8 mouse cellular contexts compared by ENCODE assay signal in the genomic region with DNA sequence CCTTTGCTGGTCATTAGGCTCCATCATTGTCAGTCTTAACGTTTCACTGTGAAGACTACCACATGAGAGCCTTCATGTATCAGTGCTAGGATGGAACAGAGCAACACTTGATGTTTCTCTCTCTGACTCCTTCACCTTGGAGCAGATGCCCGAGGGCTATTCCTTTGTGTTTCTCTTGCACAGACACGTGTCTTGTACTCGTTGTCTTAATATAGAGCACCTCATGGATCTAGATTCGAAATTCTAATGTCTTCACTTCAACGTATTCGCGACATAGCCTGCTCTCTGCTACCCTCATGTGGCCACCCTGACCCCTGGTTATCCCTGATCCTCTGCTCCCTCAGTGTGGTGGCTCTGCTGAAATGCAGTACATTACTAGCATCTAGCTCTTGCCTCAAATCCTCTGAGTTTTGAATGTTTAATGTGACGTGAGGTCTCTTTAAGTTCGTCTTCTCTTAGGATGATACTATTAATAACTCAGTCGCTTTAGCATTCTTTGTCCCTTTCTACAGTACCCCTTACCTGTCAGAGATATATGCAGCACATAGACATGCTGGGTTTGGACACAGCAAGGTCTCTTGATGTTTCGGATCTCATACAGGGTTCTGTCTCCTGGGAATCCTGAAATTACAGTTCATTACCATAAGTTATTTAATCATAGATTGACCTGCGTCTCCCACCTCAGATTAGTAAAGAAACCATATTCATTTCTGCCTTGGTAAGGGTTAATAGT. TPM values are rescaled to one million over a fixed set of nuclear protein-coding genes. Genes with fewer than 3 reads are reported as not detected.
DNase-seq lines count a peak whose midpoint lies in the region; ATAC-seq and TF ChIP-seq lines count a peak whose summit lies in the region.

No protein-coding gene starts in this region.

- no peaks in the 10 kb centered on the region for H3K4me1 ChIP-seq in forebrain, postnatal 0 days (ENCODE audit: insufficient read depth)
- H3K4me1 ChIP-seq in hindbrain, embryonic 16.5 days (ENCODE audit: control insufficient read depth, insufficient read depth, low read depth, low read length) = no peaks in the 10 kb centered on the region; the same call in 1 of the 2 replicates
- H3K4me1 ChIP-seq in midbrain, embryonic 12.5 days = no peaks in the 10 kb centered on the region
- no peaks in the 10 kb centered on the region for H3K4me1 ChIP-seq in small intestine, adult 2 months (ENCODE audit: control insufficient read depth, insufficient read depth, insufficient read length, low read length)

- no peak overlapping the region for H3K9ac ChIP-seq in forebrain, postnatal 0 days
- H3K9ac ChIP-seq in hindbrain, embryonic 16.5 days (ENCODE audit: low read depth, low read length) = no peak overlapping the region
- H3K9ac ChIP-seq in midbrain, embryonic 12.5 days (replicated peaks) = no peak overlapping the region

- no peak overlapping the region for H3K27ac ChIP-seq in forebrain, postnatal 0 days (ENCODE audit: low read depth, low read length)
- H3K27ac ChIP-seq in hindbrain, embryonic 16.5 days (ENCODE audit: low read depth, low read length) = no peak overlapping the region
- H3K27ac ChIP-seq in midbrain, embryonic 12.5 days (replicated peaks) = no peak overlapping the region
- no peak overlapping the region for H3K27ac ChIP-seq in small intestine, adult 2 months (ENCODE audit: insufficient read depth, low read depth, low read length)

- DNase-seq in ovary, postnatal 10 days (ENCODE audit: low spot score) = peak; percentile 4
- no peak for DNase-seq in ovary, adult 18-20 months (ENCODE audit: low spot score)
- DNase-seq in cerebellum, adult 18-20 months = peak; percentile 88 to 90
- peak; percentile 89 for DNase-seq in forebrain, postnatal 0 days
- peak; percentile 82 to 85 for DNase-seq in left cerebral cortex, postnatal 14 days (ENCODE audit: low spot score in 2 of 2)

- no peak overlapping the region for H3K4me2 ChIP-seq in forebrain, postnatal 0 days (ENCODE audit: low read depth)
- H3K4me2 ChIP-seq in hindbrain, embryonic 16.5 days (ENCODE audit: low read length) = peak overlapping the region; percentile 35
- no peak overlapping the region; the same call in 1 of the 2 replicates for H3K4me2 ChIP-seq in midbrain, embryonic 12.5 days (replicated peaks)

- intact Hi-C loops in left cerebral cortex, postnatal 14 days (cut with DNase I) = loop anchor here (5.0 kb wide), 3 partner anchors 40 to 740 kb away; no protein-coding TSS in a partner anchor

- H3K27me3 ChIP-seq in forebrain, postnatal 0 days (ENCODE audit: insufficient read depth, low read length) = no peaks in the 10 kb centered on the region
- no peaks in the 10 kb centered on the region for H3K27me3 ChIP-seq in hindbrain, embryonic 16.5 days (replicated peaks; ENCODE audit: control insufficient read depth, insufficient read depth, low read length)
- H3K27me3 ChIP-seq in midbrain, embryonic 12.5 days = no peaks in the 10 kb centered on the region
- H3K27me3 ChIP-seq in small intestine, adult 2 months (ENCODE audit: control insufficient read depth, insufficient read depth, low read length) = no peaks in the 10 kb centered on the region

- H3K9me3 ChIP-seq in forebrain, postnatal 0 days (ENCODE audit: low read length) = no peaks in the 10 kb centered on the region
- H3K9me3 ChIP-seq in hindbrain, embryonic 16.5 days (ENCODE audit: control insufficient read depth, low read length) = no peaks in the 10 kb centered on the region
- no peaks in the 10 kb centered on the region for H3K9me3 ChIP-seq in midbrain, embryonic 12.5 days

- 29% methylated on average over 13 of the region's 13 CpGs for WGBS in forebrain, postnatal 0 days
- 31% methylated on average over 13 of the region's 13 CpGs for WGBS in hindbrain, embryonic 16.5 days
- 41% methylated on average over 13 of the region's 13 CpGs for WGBS in midbrain, embryonic 12.5 days
- WGBS in small intestine, adult 2 months = 30% methylated on average over 13 of the region's 13 CpGs

- TF ChIP-seq CTCF in forebrain, postnatal 0 days (IDR thresholded peaks at IDR 0.05; ENCODE audit: low read depth) = peak; percentile 99
- TF ChIP-seq CTCF in small intestine, adult 2 months (IDR thresholded peaks at IDR 0.05; ENCODE audit: extremely low read depth, insufficient read length, insufficient replicate concordance, low read depth, low read length) = peak; percentile 50; the same call in 1 of the 2 replicates

- no peak overlapping the region for H3K4me3 ChIP-seq in forebrain, postnatal 0 days (ENCODE audit: low read depth, low read length)
- H3K4me3 ChIP-seq in hindbrain, embryonic 16.5 days (ENCODE audit: low read length) = no peak overlapping the region
- no peak overlapping the region for H3K4me3 ChIP-seq in midbrain, embryonic 12.5 days
- no peak overlapping the region for H3K4me3 ChIP-seq in small intestine, adult 2 months (ENCODE audit: low read depth, low read length)

- no peaks in the 10 kb centered on the region for H3K36me3 ChIP-seq in forebrain, postnatal 0 days (ENCODE audit: insufficient read depth)
- no peaks in the 10 kb centered on the region for H3K36me3 ChIP-seq in hindbrain, embryonic 16.5 days (ENCODE audit: control insufficient read depth, insufficient read depth, low read length)
- H3K36me3 ChIP-seq in midbrain, embryonic 12.5 days = no peaks in the 10 kb centered on the region
- H3K36me3 ChIP-seq in small intestine, adult 2 months (ENCODE audit: control insufficient read depth, insufficient read depth, low read length) = no peaks in the 10 kb centered on the region

- no peak for TF ChIP-seq POLR2A in small intestine, adult 2 months (IDR thresholded peaks at IDR 0.05; ENCODE audit: low read depth, low read length)

- peak; percentile 97 for ATAC-seq in forebrain, postnatal 0 days
- ATAC-seq in hindbrain, embryonic 16.5 days = peak; percentile 93
- peak; percentile 78 for ATAC-seq in midbrain, embryonic 12.5 days (ENCODE audit: low FRiP score, low read depth)

RNA-seq across cellular contexts. Expression of gene Cadm3, which starts 10.1 kb away (rescaled TPM):
- 278 and 354 TPM in 2 replicates for total RNA-seq in forebrain, postnatal 0 days (2014; rRNA removed)
- 25.6 and 41.0 TPM in 2 replicates for polyA plus RNA-seq in forebrain, postnatal 0 days (2015; fragmentation: Nextera tagmentation; extraction: Ambion mirVana)
- polyA plus RNA-seq in hindbrain, embryonic 16.5 days (2015; fragmentation: Nextera tagmentation; extraction: Ambion mirVana) = 64.9 and 70.2 TPM in 2 replicates
- 100 to 1,000 TPM; 482 to 514 TPM for total RNA-seq in left cerebral cortex, postnatal 14 days (2021)
- 21.6 and 22.8 TPM in 2 replicates for polyA plus RNA-seq in midbrain, embryonic 12.5 days (2016; fragmentation: Nextera tagmentation; extraction: Ambion mirVana)
- polyA plus RNA-seq in small intestine, adult 2 months (2012; rRNA removed) = 3.8 and 4.9 TPM in 2 replicates

RNA-seq across cellular contexts. Expression of gene Aim2, which starts 26.9 kb away (rescaled TPM):
- total RNA-seq in forebrain, postnatal 0 days (2014; rRNA removed) = 2.3 and 4.5 TPM in 2 replicates
- polyA plus RNA-seq in forebrain, postnatal 0 days (2015; fragmentation: Nextera tagmentation; extraction: Ambion mirVana) = 1.1 and 1.8 TPM in 2 replicates
- 0.99 and 1.6 TPM in 2 replicates for polyA plus RNA-seq in hindbrain, embryonic 16.5 days (2015; fragmentation: Nextera tagmentation; extraction: Ambion mirVana)
- total RNA-seq in left cerebral cortex, postnatal 14 days (2021) = 1 to 10 TPM; 2.4 to 2.7 TPM
- polyA plus RNA-seq in midbrain, embryonic 12.5 days (2016; fragmentation: Nextera tagmentation; extraction: Ambion mirVana) = 6.4 and 7.0 TPM in 2 replicates
- polyA plus RNA-seq in small intestine, adult 2 months (2012; rRNA removed) = 1.4 and 1.5 TPM in 2 replicates

RNA-seq across cellular contexts. Expression of gene Ackr1, which starts 44.0 kb away (rescaled TPM):
- total RNA-seq in forebrain, postnatal 0 days (2014; rRNA removed) = 29.0 and 32.8 TPM in 2 replicates
- polyA plus RNA-seq in forebrain, postnatal 0 days (2015; fragmentation: Nextera tagmentation; extraction: Ambion mirVana) = 11.5 and 14.0 TPM in 2 replicates
- 17.5 and 20.4 TPM in 2 replicates for polyA plus RNA-seq in hindbrain, embryonic 16.5 days (2015; fragmentation: Nextera tagmentation; extraction: Ambion mirVana)
- total RNA-seq in left cerebral cortex, postnatal 14 days (2021) = 100 to 1,000 TPM; 116 to 127 TPM
- 7.1 and 7.3 TPM in 2 replicates for polyA plus RNA-seq in midbrain, embryonic 12.5 days (2016; fragmentation: Nextera tagmentation; extraction: Ambion mirVana)
- 7.9 and 11.1 TPM in 2 replicates for polyA plus RNA-seq in small intestine, adult 2 months (2012; rRNA removed)
